Mouse (Mus musculus) right cerebral cortex, postnatal 25 days (tissue): ENCODE measurements around the gene Ogfod2.

Experiments used
- DNase-seq: peaks from one replicate; pipeline ENCODE4 v3.0.0; 2022

The Ogfod2 gene

GRCm38 (mm10) chr5:124095077-124095581, 17.0 kb upstream of the Ogfod2 start:
- peak; percentile 38 for DNase-seq

GRCm38 (mm10) chr5:124095596-124096232, 16.4 kb upstream of the Ogfod2 start, which contains the start of gene Abcb9:
Abcb9 (minus strand) TSS chr5:124095798.
- DNase-seq = peak; percentile 97

DNA sequence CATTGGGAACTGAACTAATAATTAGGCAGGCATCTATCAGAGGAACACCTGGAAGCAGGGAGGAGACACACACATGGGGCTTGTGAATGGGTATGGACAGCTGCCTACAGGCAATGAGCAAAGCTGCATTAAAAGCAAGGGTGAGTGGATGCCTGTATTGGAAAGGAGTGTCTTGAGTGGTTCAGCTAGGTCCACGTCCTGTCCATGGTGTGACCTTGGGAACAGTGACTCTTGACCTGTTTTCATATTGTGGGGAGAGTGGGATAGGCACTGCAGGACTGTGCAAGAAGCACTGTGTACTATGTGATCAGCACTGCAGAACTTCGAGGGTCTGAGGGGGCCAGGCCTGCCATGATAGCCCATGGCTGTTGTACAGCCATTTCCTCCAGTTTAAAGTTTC, 13.2 kb upstream of the Ogfod2 start:
- DNase-seq = no peak

DNA sequence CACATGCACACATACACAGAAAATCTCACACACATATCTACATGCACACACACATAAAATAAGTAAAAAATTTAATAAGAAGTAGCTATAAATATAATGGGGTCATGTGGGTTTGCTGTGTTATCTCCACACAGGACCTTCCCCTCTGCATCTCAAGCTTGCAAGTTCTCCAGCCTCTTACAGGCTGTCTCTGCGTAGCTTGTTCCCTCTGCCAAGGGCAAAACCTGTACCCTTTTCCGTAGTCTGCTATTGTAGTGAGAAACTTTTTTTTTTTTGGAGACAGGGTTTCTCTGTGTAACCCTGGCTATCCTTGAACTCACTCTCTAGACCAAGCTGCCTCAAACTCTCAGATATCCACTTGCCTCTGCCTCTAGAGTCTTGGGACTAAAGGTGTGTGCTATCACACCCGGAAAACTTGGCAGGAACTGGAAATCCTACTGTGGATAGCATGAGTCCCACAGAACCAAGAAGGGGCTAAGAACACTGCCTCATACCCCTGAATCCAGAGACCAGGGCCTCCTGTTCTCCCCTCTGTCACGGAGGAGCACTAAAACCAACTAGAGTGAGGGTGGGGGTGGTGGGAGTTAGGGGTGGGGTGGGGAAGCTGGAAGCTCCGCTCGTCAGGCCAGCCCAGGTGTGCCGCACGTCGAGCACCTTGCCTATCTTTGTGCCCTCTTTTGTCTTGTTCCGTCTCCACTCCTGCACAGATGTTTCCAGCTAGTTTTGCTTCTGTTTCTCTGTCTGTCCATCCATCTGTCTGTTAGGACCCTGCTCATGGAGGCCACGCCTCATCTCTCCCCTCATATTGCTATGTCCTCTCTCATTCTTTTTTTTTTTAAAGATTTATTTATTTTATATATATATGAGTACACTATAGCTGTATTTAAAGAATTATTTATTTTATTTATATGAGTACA, 11.7 kb upstream of the Ogfod2 start:
- no peak for DNase-seq

DNA sequence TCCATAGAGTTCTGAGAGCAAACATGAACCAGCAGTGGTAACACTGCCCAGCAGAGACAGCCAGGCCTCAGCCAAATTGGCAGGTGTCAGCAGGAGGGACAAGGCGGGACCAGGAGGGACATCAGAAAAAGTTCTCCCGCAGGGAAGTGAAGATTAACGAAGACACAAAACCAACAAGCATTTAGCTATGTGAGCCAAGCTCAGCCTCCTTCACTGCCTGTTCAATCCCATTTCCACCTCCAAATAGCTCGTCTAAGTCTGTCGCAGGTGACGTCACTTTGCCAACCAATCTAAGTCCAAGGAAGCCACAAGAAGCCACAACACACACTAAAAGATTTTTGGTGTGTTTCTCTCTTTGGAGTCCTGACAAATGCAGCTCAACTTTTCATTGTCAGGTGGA, 9.8 kb upstream of the Ogfod2 start:
- DNase-seq = no peak

DNA sequence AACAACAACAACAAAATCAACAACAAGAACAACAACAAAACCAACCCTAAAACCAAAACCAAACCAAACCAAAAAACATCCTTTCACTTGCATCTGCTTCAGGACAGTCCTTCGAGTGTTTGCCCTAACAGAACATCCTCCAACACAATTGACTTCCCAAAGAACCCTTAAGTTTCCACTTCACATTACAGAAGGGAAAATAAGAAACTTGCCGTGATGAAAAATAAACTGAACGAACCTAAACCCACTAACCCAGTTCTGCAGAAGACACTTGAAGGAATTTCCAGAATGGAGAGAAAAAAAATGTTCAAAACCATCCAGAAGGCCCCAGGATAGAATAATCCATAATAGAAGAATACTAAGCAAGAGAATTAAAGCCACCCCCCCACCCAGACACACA, 9.1 kb upstream of the Ogfod2 start:
- no peak for DNase-seq

- DNase-seq = no peak
These were observed 8.5 kb upstream of the Ogfod2 start for GRCm38 (mm10) chr5:124103552-124103951.

DNA sequence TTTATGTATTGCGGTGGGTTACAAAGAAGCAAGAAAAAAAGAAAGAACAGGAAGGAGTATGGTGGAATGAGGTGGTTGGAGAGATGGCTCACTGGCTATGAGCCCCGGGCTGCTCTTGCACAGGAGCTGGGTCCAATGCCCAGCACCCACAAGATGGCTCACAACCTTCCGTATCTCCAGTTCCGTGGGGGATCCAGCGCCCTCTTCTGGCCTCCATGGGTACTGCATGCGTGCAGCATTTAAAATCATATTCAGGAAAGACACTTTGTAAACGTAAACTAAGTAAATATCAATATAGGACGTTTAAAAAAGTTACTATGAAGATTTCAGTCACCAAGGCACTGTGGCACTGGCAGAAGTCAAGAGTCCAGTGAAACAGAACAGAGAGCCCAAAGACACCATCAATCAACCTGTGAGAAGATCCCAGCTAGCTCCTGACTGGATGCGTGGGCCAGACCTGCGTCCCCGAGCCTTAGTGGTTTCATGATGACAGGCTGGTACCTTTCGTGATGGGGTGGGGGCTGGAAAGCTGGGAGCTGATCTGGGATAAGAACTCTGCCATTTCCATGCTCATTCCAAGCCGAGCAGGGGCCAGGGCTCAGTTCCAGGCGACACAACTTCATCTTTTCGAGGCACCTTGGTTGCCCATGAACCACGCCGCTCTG, 888 bp upstream of the Ogfod2 start:
- DNase-seq = no peak

- DNase-seq = no peak
These were observed 434 bp downstream of the Ogfod2 start for GRCm38 (mm10) chr5:124112531-124112930.

GRCm38 (mm10) chr5:124113030-124113429, 933 bp downstream of the Ogfod2 start:
- DNase-seq = peak; percentile 53

GRCm38 (mm10) chr5:124114276-124115025, 2.4 kb downstream of the Ogfod2 start:
- no peak for DNase-seq

DNA sequence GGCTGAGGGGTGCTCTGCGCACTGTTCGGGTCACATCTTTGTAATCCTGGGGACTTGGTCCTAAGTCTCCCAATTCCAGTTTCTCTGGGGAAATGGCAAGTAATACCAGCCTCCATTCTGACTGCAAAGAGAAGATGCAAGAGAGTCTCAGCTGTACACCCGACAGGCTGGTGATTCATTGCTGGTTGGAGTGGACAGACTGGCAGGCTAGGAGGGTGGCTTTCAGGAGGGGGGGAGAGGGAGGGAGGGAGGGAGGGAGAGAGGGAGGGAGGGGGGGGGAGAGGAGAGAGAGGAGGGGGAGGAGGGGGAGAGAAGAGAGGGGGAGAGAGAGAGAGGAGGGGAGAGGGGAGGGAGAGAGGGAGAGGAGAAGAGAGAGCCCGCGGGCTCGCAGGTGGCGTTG, 3.4 kb downstream of the Ogfod2 start:
- DNase-seq = no peak

- DNase-seq = peak; percentile 75
These were observed 4.1 kb downstream of the Ogfod2 start, which contains the start of gene Arl6ip4 for GRCm38 (mm10) chr5:124115990-124116845. Arl6ip4 (plus strand) TSS chr5:124116089.

DNA sequence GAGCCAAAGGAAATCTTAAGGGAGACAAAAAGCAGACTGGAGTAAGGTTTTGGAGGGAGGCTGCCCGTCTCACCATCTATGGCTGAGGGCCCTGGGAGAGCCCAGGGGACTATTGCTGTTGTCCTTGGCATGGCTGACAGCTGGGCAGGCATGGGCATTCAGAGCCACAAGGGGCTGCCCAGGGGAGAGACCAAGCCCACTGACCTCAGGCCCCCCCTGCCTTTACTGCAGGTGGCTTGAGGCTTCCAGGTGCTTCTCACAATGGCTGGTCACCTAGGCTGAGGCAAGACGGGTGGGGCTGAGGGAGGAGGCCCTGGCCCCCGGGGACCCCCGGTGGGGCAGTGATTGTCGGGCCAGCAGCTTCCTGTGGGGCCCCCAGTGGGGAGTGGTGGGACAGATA, 7.1 kb downstream of the Ogfod2 start:
- no peak for DNase-seq

DNA sequence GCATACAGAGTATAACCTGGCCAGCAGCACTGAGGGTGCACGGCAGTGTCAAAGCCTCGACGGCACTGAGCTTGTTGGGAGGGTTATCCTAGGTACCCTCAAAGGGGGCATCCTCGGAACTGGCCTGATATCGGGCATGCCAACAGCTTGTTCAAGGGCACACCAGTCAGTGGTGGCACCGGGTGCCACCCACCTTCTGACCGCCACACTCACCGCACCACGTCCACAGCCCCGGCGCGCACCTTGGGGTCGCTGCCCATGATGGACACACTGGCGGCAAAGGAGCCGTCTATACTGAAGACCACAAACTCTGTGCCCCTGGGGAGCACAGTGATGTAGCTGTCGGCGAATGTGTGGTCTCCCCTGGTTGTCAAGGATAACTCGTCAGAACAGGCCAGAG, 10.3 kb downstream of the Ogfod2 start:
- DNase-seq = no peak

GRCm38 (mm10) chr5:124125093-124125492, 13.0 kb downstream of the Ogfod2 start:
- no peak for DNase-seq

DNA sequence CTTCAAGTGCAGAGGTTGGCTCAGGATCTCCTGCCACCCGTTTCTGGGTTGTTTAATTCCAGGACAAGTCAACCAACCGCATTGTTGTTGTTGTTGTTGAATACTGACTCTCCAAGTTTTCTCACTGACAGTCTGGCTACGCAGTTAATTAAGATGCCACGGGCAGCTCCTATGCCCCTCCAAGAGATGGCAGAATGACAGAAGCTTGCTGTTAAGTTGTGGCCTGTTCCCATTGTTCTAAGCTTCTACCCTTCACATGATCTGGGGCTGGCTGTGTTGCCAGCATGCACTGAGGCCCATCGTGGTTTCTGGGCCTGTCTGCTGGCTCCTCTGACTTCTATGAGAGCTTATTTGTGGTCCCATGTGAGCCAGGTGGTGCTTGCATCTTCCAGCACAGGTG, 22.2 kb downstream of the Ogfod2 start:
- DNase-seq = no peak

GRCm38 (mm10) chr5:124138066-124138465, 26.0 kb downstream of the Ogfod2 start:
- no peak for DNase-seq

- DNase-seq = no peak
These were observed 36.9 kb downstream of the Ogfod2 start for GRCm38 (mm10) chr5:124149028-124149427.

GRCm38 (mm10) chr5:124150895-124151294, 38.8 kb downstream of the Ogfod2 start:
- DNase-seq = no peak

DNA sequence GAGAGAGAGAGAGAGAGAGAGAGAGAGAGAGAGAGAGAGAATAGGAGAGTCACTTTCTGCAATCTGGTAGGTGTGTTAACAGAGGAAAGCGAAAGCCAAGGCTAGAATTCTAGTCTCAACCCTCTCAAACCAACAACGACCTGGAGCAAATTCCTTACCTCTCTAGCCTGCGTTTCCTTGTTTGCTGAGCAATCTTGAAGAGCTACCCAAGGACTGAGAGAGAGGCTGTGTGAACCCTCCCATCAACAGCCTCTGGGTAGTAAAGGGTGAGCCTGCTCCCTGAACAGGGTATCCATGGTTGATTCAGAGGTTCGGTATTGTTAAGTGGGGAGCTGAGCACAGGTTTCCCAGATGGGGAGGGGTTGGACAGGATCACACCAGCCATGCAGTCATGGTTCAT, 40.6 kb downstream of the Ogfod2 start:
- no peak for DNase-seq

DNA sequence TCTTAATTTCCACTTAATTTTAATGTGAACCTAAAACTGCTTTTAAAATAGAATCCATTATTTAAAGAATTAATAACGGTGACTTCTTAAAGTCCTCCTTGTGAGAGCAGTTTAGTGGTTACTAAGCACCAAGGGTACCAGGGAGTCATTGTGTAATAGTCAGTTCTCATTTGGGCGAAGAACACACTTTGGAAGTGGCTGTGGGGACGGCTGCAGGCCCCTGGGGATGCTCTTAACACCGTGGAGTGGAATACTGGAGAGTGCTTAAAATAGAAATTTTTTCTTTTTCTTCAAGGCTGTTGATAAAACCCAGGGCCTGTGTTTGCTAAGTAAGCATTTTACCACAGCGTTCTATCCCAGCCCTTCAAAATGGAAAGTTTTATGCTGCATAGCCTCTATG, 43.8 kb downstream of the Ogfod2 start:
- no peak for DNase-seq
